Mouse (Mus musculus): ENCODE measurements at regions not wholly inside any gene's neighbourhood (a gene's known extent, or its start where the extent isn't known, plus 50 kb on each side); places are given as distances from the start of the nearest gene placed in this dataset.

- TF ChIP-seq CTCF (IDR thresholded peaks at IDR 0.05) (peak; percentile 37), EP300 (IDR thresholded peaks at IDR 0.05) (peak; percentile 36; the same call in 1 of the 2 replicates)
These were observed 80.1 kb upstream of the Riok2 start for GRCm38 (mm10) chr17:17293932-17294534.

Measured in lung, postnatal 0 days (tissue).